Mouse (Mus musculus) intestine, embryonic 14.5 days (tissue): ENCODE results near the gene Qrich1. TPM values are rescaled to one million over a fixed set of nuclear protein-coding genes. Genes with fewer than 3 reads are reported as not detected.

Source experiments
- ATAC-seq: fragments of 200-750 bp; cut with Nextera tagmentation; replicated peaks from 2 replicates; pipeline ENCODE4 v1.8.0; 2017; ENCODE audit warnings: low read depth, moderate number of reproducible peaks, moderate TSS enrichment, moderate library complexity; ENCODE audit not compliant: low FRiP score, low TSS enrichment
- DNase-seq: peaks from one replicate; pipeline ENCODE4 v3.0.0-alpha.2; 2018; ENCODE audit warnings: low spot score
- H3K27ac ChIP-seq: fragments of 300-500 bp; sonication (generic); 2 replicates; pipeline ENCODE4 v1.5.1; 2014; ENCODE audit warnings: low read depth, mild to moderate bottlenecking, control low read depth
- H3K27me3 ChIP-seq: fragments of 300-500 bp; sonication (generic); replicated peaks from 2 replicates; pipeline ENCODE4 v1.6.1; 2014; ENCODE audit warnings: low read length, control low read depth; ENCODE audit not compliant: control insufficient read depth, insufficient read depth
- H3K36me3 ChIP-seq: fragments of 300-500 bp; sonication (generic); 2 replicates; pipeline ENCODE4 v1.6.1; 2014; ENCODE audit warnings: low read length, control low read depth; ENCODE audit not compliant: control insufficient read depth, insufficient read depth
- H3K4me1 ChIP-seq: fragments of 300-500 bp; sonication (generic); replicated peaks from 2 replicates; pipeline ENCODE4 v1.6.1; 2014; ENCODE audit warnings: low read length, control low read depth, mixed read lengths; ENCODE audit not compliant: control insufficient read depth, insufficient read depth
- H3K4me2 ChIP-seq: fragments of 300-500 bp; sonication (generic); 2 replicates; pipeline ENCODE4 v1.6.1; 2014; ENCODE audit warnings: low read length
- H3K4me3 ChIP-seq: fragments of 300-500 bp; sonication (generic); 2 replicates; pipeline ENCODE4 v1.5.1; 2014; ENCODE audit warnings: low read depth, low read length, control low read depth, mixed read lengths
- H3K9ac ChIP-seq: fragments of 300-500 bp; sonication (generic); 2 replicates; pipeline ENCODE4 v1.6.1; 2014; ENCODE audit warnings: mild to moderate bottlenecking, low read length
- H3K9me3 ChIP-seq: fragments of 300-500 bp; sonication (generic); 2 replicates; pipeline ENCODE4 v1.6.1; 2016; ENCODE audit warnings: low read length, control low read depth; ENCODE audit not compliant: control insufficient read depth
- WGBS: fragments of 180-500 bp; shearing (Covaris S2); extraction: QIAGEN DNeasy Blood & Tissue Kit; methylation state at CpG from one replicate; pipeline ENCODE4 v1.1.7; 2014; 5-methylcytosine and 5-hydroxymethylcytosine counted together
- polyA plus RNA-seq: library from polyadenylated mRNA; unstranded; fragments of >200 nt; fragmentation: Nextera tagmentation; extraction: Ambion mirVana; gene quantifications from 2 replicates; pipeline ENCODE4 v1.2.1, GENCODE M21; 2014

Qrich1 gene
- polyA plus RNA-seq, 1 experiment from 2014 or later: 122 TPM

GRCm38 (mm10) chr9:108572321-108572720, 55.7 kb downstream of the Qrich1 start:
- H3K36me3 ChIP-seq: peaks cover 53% of the 10 kb centered on the region
- H3K9me3 ChIP-seq: no peaks in the 10 kb centered on the region
- no peak overlapping the region for H3K27ac ChIP-seq
- WGBS: 71% methylated on average over 10 of the region's 10 CpGs
- H3K9ac ChIP-seq: no peak overlapping the region
- DNase-seq (no peak), ATAC-seq (no peak)
- H3K4me3 ChIP-seq: no peak overlapping the region
- H3K4me2 ChIP-seq: no peak overlapping the region
- H3K27me3 ChIP-seq: no peaks in the 10 kb centered on the region
- peaks cover 27% of the 10 kb centered on the region for H3K4me1 ChIP-seq

- H3K27me3 ChIP-seq: no peaks in the 10 kb centered on the region
- no peaks in the 10 kb centered on the region for H3K9me3 ChIP-seq
- H3K36me3 ChIP-seq: peaks cover 53% of the 10 kb centered on the region
- H3K4me3 ChIP-seq: no peak overlapping the region
- no peak overlapping the region for H3K27ac ChIP-seq
- ATAC-seq (no peak), DNase-seq (peak; percentile 82)
- peaks cover 29% of the 10 kb centered on the region for H3K4me1 ChIP-seq
- H3K9ac ChIP-seq: no peak overlapping the region
- 51% methylated on average over 26 of the region's 26 CpGs for WGBS
- no peak overlapping the region for H3K4me2 ChIP-seq
Measured at GRCm38 (mm10) chr9:108573774-108574690, 57.4 kb downstream of the Qrich1 start.

GRCm38 (mm10) chr9:108574921-108575320, 58.3 kb downstream of the Qrich1 start:
- no peak for ATAC-seq
- Histone ChIP-seq H3K27ac (no peak overlapping the region), H3K4me3 (no peak overlapping the region), H3K36me3 (peaks cover 53% of the 10 kb centered on the region), H3K9ac (no peak overlapping the region), H3K4me1 (peaks cover 36% of the 10 kb centered on the region), H3K4me2 (no peak overlapping the region), H3K9me3 (no peaks in the 10 kb centered on the region), H3K27me3 (no peaks in the 10 kb centered on the region)
- no peak for DNase-seq
- WGBS: 88% methylated on average over 12 of the region's 12 CpGs

GRCm38 (mm10) chr9:108575321-108576297, 59.0 kb downstream of the Qrich1 start:
- H3K9me3 ChIP-seq: no peaks in the 10 kb centered on the region
- WGBS: 84% methylated on average over 37 of the region's 37 CpGs
- no peak for ATAC-seq
- no peak overlapping the region for H3K9ac ChIP-seq
- H3K36me3 ChIP-seq: peaks cover 53% of the 10 kb centered on the region
- no peak for DNase-seq
- no peak overlapping the region for H3K27ac ChIP-seq
- no peak overlapping the region for H3K4me2 ChIP-seq
- H3K4me1 ChIP-seq: peaks cover 33% of the 10 kb centered on the region
- no peak overlapping the region for H3K4me3 ChIP-seq
- no peaks in the 10 kb centered on the region for H3K27me3 ChIP-seq

- Histone ChIP-seq H3K4me2 (peak overlapping the region; percentile 81), H3K4me3 (peak overlapping the region; percentile 70), H3K27ac (no peak overlapping the region), H3K36me3 (peaks cover 42% of the 10 kb centered on the region), H3K4me1 (peaks cover 33% of the 10 kb centered on the region), H3K9me3 (no peaks in the 10 kb centered on the region), H3K27me3 (no peaks in the 10 kb centered on the region), H3K9ac (peak overlapping the region; percentile 23; the same call in 1 of the 2 replicates)
- DNase-seq (no peak), ATAC-seq (no peak)
- WGBS: 41% methylated on average over 6 of the region's 6 CpGs
Measured at GRCm38 (mm10) chr9:108577025-108577424, 60.4 kb downstream of the Qrich1 start.

- under 1% methylated on average over 24 of the region's 24 CpGs for WGBS
- H3K36me3 ChIP-seq: peaks cover 32% of the 10 kb centered on the region
- peaks cover 33% of the 10 kb centered on the region for H3K4me1 ChIP-seq
- H3K9ac ChIP-seq: peak overlapping the region; percentile 74
- no peaks in the 10 kb centered on the region for H3K27me3 ChIP-seq
- H3K4me2 ChIP-seq: peak overlapping the region; percentile 81
- DNase-seq (no peak), ATAC-seq (peak; percentile 40; the same call in 1 of the 2 replicates)
- peak overlapping the region; percentile 91 for H3K27ac ChIP-seq
- peak overlapping the region; percentile 70 for H3K4me3 ChIP-seq
- no peaks in the 10 kb centered on the region for H3K9me3 ChIP-seq
Measured at GRCm38 (mm10) chr9:108577934-108578544, 61.4 kb downstream of the Qrich1 start.

- peak within 1 kb of the TSS; percentile 70 for H3K4me3 ChIP-seq
- peaks cover 26% of the 10 kb centered on the region for H3K36me3 ChIP-seq
- H3K4me2 ChIP-seq: peak within 1 kb of the TSS; percentile 81
- no peaks in the 10 kb centered on the region for H3K9me3 ChIP-seq
- peak within 1 kb of the TSS; percentile 91 for H3K27ac ChIP-seq
- DNase-seq (peak; percentile 92), ATAC-seq (peak; percentile 96)
- H3K27me3 ChIP-seq: no peaks in the 10 kb centered on the region
- peaks cover 30% of the 10 kb centered on the region for H3K4me1 ChIP-seq
- H3K9ac ChIP-seq: peak within 1 kb of the TSS; percentile 74
- 5% methylated on average over 51 of the region's 51 CpGs for WGBS
Measured at GRCm38 (mm10) chr9:108578545-108579343, 62.1 kb downstream of the Qrich1 start, which contains the start of gene Wdr6. Wdr6 (minus strand) TSS chr9:108578739.
